Mouse (Mus musculus) liver, adult 2 months (tissue): ENCODE data around the gene Cpox.

Experiments
- CTCF ChIP-seq: fragments of 200-500 bp; IDR thresholded peaks from 2 replicates; pipeline ENCODE4 v1.5.1; 2011; ENCODE audit warnings: low read depth, low read length, control low read depth
- POLR2A ChIP-seq: fragments of 200-500 bp; IDR thresholded peaks from 2 replicates; pipeline ENCODE4 v1.6.1; 2011; ENCODE audit warnings: low read length, control low read depth; ENCODE audit not compliant: insufficient read depth; ENCODE audit errors: extremely low read depth

- no peak for TF ChIP-seq CTCF
- TF ChIP-seq POLR2A, result no peak
Measured at GRCm38 (mm10) chr16:58738205-58738604, 68.1 kb downstream of the Cpox start.
